Mouse (Mus musculus) forebrain, embryonic 11.5 days (tissue): Measurements from ENCODE around the gene Ier5. TPM values are rescaled to one million over a fixed set of nuclear protein-coding genes. Genes with fewer than 3 reads are reported as not detected.

Experiments
- ATAC-seq: fragments of 200-750 bp; cut with Nextera tagmentation; replicated peaks from 2 replicates; pipeline ENCODE4 v1.8.0; 2017; ENCODE audit warnings: moderate TSS enrichment; ENCODE audit not compliant: low FRiP score
- DNase-seq: peaks from one replicate; pipeline ENCODE4 v3.0.0-alpha.2; 2017; ENCODE audit warnings: low spot score
- H3K27ac ChIP-seq: fragments of 300-500 bp; sonication (generic); 2 replicates; pipeline ENCODE4 v1.5.1; 2014; ENCODE audit warnings: low read depth, low read length
- H3K27me3 ChIP-seq: fragments of 300-500 bp; sonication (generic); 2 replicates; pipeline ENCODE4 v1.6.1; 2014; ENCODE audit warnings: mild to moderate bottlenecking, low read length, mixed read lengths; ENCODE audit not compliant: control insufficient read depth, insufficient read depth
- H3K36me3 ChIP-seq: fragments of 300-500 bp; sonication (generic); 2 replicates; pipeline ENCODE4 v1.6.1; 2014; ENCODE audit warnings: mild to moderate bottlenecking, low read length, moderate library complexity, mixed read lengths; ENCODE audit not compliant: control insufficient read depth, insufficient read depth
- H3K4me1 ChIP-seq: fragments of 300-500 bp; sonication (generic); replicated peaks from 2 replicates; pipeline ENCODE4 v1.6.1; 2014; ENCODE audit warnings: low read length, mixed read lengths; ENCODE audit not compliant: control insufficient read depth, insufficient read depth
- H3K4me2 ChIP-seq: fragments of 300-500 bp; sonication (generic); 2 replicates; pipeline ENCODE4 v1.6.1; 2014; ENCODE audit warnings: low read depth, mild to moderate bottlenecking, low read length, moderate library complexity, mixed read lengths; ENCODE audit not compliant: severe bottlenecking
- H3K4me3 ChIP-seq: fragments of 300-500 bp; sonication (generic); 2 replicates; pipeline ENCODE4 v1.5.1; 2014; ENCODE audit warnings: low read depth, low read length
- H3K9ac ChIP-seq: fragments of 300-500 bp; sonication (generic); 2 replicates; pipeline ENCODE4 v1.6.1; 2014; ENCODE audit warnings: low read length
- H3K9me3 ChIP-seq: fragments of 300-500 bp; sonication (generic); 2 replicates; pipeline ENCODE4 v1.6.1; 2016; ENCODE audit warnings: low read length, mixed read lengths; ENCODE audit not compliant: control insufficient read depth
- WGBS: fragments of 180-500 bp; shearing (Covaris S2); extraction: QIAGEN DNeasy Blood & Tissue Kit; methylation state at CpG from one replicate; pipeline ENCODE4 v1.1.7; 2014; 5-methylcytosine and 5-hydroxymethylcytosine counted together
- polyA plus RNA-seq: library from polyadenylated mRNA; unstranded; fragments of >200 nt; fragmentation: Nextera tagmentation; extraction: Ambion mirVana; gene quantifications from 2 replicates; pipeline ENCODE4 v1.2.1, GENCODE M21; 2014

Ier5 gene
- polyA plus RNA-seq, 1 experiment from 2014 or later = 19.4 TPM

GRCm38 (mm10) chr1:155124397-155124796 lies 25.0 kb upstream of the Ier5 start:
- H3K9me3 ChIP-seq = no peaks in the 10 kb centered on the region
- H3K4me1 ChIP-seq = no peaks in the 10 kb centered on the region
- H3K27ac ChIP-seq = no peak overlapping the region
- H3K4me3 ChIP-seq = no peak overlapping the region
- no peak overlapping the region for H3K9ac ChIP-seq
- DNase-seq = no peak
- H3K27me3 ChIP-seq = no peaks in the 10 kb centered on the region
- 97% methylated on average over 5 of the region's 5 CpGs for WGBS
- no peak for ATAC-seq
- H3K36me3 ChIP-seq = no peaks in the 10 kb centered on the region
- no peak overlapping the region for H3K4me2 ChIP-seq

- Histone ChIP-seq H3K27me3 (no peaks in the 10 kb centered on the region), H3K9me3 (no peaks in the 10 kb centered on the region), H3K4me2 (no peak overlapping the region), H3K9ac (no peak overlapping the region), H3K27ac (no peak overlapping the region), H3K4me1 (no peaks in the 10 kb centered on the region), H3K4me3 (no peak overlapping the region), H3K36me3 (no peaks in the 10 kb centered on the region)
- WGBS = 84% methylated on average over 21 of the region's 21 CpGs
- no peak for DNase-seq
- no peak for ATAC-seq
These were observed 22.8 kb upstream of the Ier5 start for GRCm38 (mm10) chr1:155121977-155122939.

- H3K27me3 ChIP-seq = no peaks in the 10 kb centered on the region
- 86% methylated on average over 1 of the region's 1 CpGs for WGBS
- no peaks in the 10 kb centered on the region for H3K36me3 ChIP-seq
- no peak overlapping the region for H3K9ac ChIP-seq
- ATAC-seq (no peak), DNase-seq (no peak)
- H3K27ac ChIP-seq = no peak overlapping the region
- no peaks in the 10 kb centered on the region for H3K4me1 ChIP-seq
- H3K9me3 ChIP-seq = no peaks in the 10 kb centered on the region
- no peak overlapping the region for H3K4me2 ChIP-seq
- H3K4me3 ChIP-seq = no peak overlapping the region
These were observed 20.3 kb upstream of the Ier5 start for GRCm38 (mm10) chr1:155119719-155120118.

GRCm38 (mm10) chr1:155113946-155114345 lies 14.5 kb upstream of the Ier5 start:
- H3K4me1 ChIP-seq = peaks cover 17% of the 10 kb centered on the region
- DNase-seq (no peak), ATAC-seq (no peak)
- H3K27me3 ChIP-seq = no peaks in the 10 kb centered on the region
- H3K4me2 ChIP-seq = no peak overlapping the region
- no peak overlapping the region for H3K27ac ChIP-seq
- no peak overlapping the region for H3K9ac ChIP-seq
- no peak overlapping the region for H3K4me3 ChIP-seq
- no peaks in the 10 kb centered on the region for H3K9me3 ChIP-seq
- H3K36me3 ChIP-seq = no peaks in the 10 kb centered on the region
- 10% methylated on average over 3 of the region's 3 CpGs for WGBS

GRCm38 (mm10) chr1:155112875-155113274 lies 13.4 kb upstream of the Ier5 start:
- no peak overlapping the region for H3K4me3 ChIP-seq
- no peak overlapping the region for H3K27ac ChIP-seq
- DNase-seq (no peak), ATAC-seq (no peak)
- no peaks in the 10 kb centered on the region for H3K27me3 ChIP-seq
- H3K4me1 ChIP-seq = peaks cover 19% of the 10 kb centered on the region
- H3K4me2 ChIP-seq = no peak overlapping the region
- H3K36me3 ChIP-seq = no peaks in the 10 kb centered on the region
- no peak overlapping the region for H3K9ac ChIP-seq
- 95% methylated on average over 1 of the region's 1 CpGs for WGBS
- no peaks in the 10 kb centered on the region for H3K9me3 ChIP-seq

GRCm38 (mm10) chr1:155112118-155112517 lies 12.7 kb upstream of the Ier5 start:
- H3K4me3 ChIP-seq = no peak overlapping the region

GRCm38 (mm10) chr1:155111491-155111890 lies 12.1 kb upstream of the Ier5 start:
- 4% methylated on average over 6 of the region's 6 CpGs for WGBS
- DNase-seq (peak; percentile 60), ATAC-seq (peak; percentile 79)
- no peak overlapping the region for H3K4me2 ChIP-seq
- no peaks in the 10 kb centered on the region for H3K27me3 ChIP-seq
- H3K9me3 ChIP-seq = no peaks in the 10 kb centered on the region
- H3K4me3 ChIP-seq = no peak overlapping the region
- no peaks in the 10 kb centered on the region for H3K36me3 ChIP-seq
- H3K27ac ChIP-seq = no peak overlapping the region
- H3K9ac ChIP-seq = no peak overlapping the region
- peaks cover 19% of the 10 kb centered on the region for H3K4me1 ChIP-seq

More at GRCm38 (mm10) chr1:155112118-155112517, 12.7 kb upstream of the Ier5 start:
- no peaks in the 10 kb centered on the region for H3K36me3 ChIP-seq
- DNase-seq (no peak), ATAC-seq (peak; percentile 44)
- H3K9me3 ChIP-seq = no peaks in the 10 kb centered on the region
- H3K27me3 ChIP-seq = no peaks in the 10 kb centered on the region
- no peak overlapping the region for H3K9ac ChIP-seq
- no peak overlapping the region for H3K4me2 ChIP-seq
- WGBS = 20% methylated on average over 4 of the region's 4 CpGs
- peaks cover 19% of the 10 kb centered on the region for H3K4me1 ChIP-seq
- H3K27ac ChIP-seq = no peak overlapping the region

- no peak overlapping the region for H3K4me3 ChIP-seq
- H3K36me3 ChIP-seq = no peaks in the 10 kb centered on the region
- WGBS = 15% methylated on average over 18 of the region's 18 CpGs
- no peak overlapping the region for H3K27ac ChIP-seq
- H3K4me1 ChIP-seq = peaks cover 19% of the 10 kb centered on the region
- ATAC-seq = no peak
- no peak for DNase-seq
- no peaks in the 10 kb centered on the region for H3K27me3 ChIP-seq
- H3K4me2 ChIP-seq = no peak overlapping the region
- no peak overlapping the region; the same call in 1 of the 2 replicates for H3K9ac ChIP-seq
- H3K9me3 ChIP-seq = no peaks in the 10 kb centered on the region
These were observed 10.2 kb upstream of the Ier5 start for GRCm38 (mm10) chr1:155109387-155110350.
